Mouse (Mus musculus): ENCODE data around the gene Vsx1.

Vsx1 gene

DNA sequence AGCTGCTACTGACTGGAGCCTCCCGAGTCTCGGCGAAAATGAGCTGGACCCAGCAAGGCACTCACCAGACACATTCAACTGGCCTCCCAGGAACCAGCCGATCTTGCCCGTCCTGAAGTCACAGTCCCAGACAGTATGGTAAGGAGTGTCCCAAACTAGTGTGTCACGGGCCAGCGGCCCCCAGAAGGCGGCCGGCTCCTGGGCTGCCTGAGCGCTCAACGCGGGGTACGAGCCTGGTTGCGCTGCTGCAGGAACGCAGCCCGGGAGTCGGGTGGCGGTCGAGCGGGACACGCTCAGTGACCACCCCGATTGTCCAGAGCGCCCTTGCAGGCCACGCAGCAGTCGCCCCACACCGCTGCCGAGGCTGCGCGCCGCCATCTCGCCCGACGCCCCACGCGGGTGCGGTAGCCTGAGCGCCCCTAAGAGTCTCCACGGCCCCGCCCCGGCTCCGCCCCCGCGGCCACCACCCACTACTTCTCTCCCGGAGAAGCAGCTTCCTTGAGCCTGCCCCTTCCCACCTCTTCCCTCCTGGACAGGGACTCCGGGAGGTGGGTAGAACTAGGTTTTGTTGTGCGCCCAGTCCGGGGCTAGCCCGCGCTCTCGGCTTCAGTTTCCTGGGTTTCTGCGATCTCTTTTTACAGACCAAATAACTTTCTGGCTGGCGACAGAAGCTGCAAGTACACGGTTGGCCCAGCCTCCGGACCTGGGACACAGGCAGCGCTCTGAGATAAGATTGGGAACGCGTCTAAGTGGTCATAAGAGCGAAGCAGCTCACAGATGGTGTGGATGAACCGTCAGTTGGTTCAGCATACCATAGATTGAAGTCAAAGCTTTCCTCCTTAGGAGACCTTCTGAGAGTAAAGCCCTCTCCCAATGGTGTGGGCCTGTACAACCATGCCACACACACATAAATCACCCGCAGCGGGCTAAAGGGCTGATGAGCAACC, 21.1 kb downstream of the Vsx1 start, which contains the start of gene Acss1:
Gene Acss1, minus strand, starts transcription at position 681 of the 947 bp plus-strand sequence.
- intact Hi-C loops (cut with DNase I): no loop called here

DNA sequence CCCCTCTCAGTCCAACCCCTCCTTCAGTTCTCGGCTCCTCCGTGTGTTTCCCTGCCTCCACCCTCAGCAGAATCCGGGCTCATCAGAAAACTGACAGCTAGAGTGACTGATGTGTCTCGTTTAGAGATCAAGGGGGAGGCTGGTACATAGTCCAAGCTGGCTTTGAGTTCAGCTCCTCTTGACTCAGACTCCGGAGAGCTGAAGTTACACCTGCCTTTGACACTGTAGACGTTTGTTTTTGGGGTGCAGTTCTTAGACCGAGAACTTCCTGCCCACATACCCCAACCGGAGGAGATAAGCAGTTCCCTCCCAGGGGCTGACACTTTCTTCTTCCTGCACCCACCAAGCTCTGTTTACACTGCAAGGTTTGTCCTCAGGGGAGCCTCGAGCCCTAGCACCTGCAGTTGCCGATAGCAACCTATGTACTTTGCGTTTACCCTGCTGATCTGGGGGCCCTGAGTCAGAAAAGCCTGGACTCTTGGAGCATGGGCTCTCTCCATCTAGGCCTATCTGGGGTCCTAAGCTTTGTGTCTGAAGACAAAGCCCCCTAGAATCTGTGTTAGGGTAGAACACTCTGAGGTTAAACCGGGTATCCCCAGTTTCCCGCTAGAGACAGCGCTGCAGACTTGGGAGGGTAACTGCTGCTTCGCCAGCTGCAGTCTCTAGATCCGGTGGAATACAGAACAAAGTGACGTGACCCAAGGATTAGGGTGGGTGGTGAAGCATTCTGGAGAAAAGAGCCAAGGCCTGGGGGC, 21.9 kb downstream of the Vsx1 start:
- intact Hi-C loops (cut with DNase I): no loop called here

DNA sequence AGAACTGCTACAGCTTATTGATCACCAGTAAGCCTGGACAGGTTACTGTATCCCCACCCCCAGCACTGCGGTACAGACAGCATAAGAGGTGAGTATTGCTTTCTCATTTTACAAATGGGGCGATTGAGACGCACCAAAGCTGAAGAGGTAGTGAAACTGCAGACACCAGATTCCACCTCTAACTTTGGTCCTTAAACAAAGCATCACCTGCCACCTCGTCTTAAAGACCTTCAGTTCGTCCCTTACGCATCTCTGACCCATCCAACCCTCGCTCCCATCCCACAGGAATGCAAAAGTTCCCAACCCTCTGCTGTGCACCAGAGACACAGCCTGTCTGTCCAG, 22.5 kb downstream of the Vsx1 start:
- intact Hi-C loops (cut with DNase I): no loop called here

DNA sequence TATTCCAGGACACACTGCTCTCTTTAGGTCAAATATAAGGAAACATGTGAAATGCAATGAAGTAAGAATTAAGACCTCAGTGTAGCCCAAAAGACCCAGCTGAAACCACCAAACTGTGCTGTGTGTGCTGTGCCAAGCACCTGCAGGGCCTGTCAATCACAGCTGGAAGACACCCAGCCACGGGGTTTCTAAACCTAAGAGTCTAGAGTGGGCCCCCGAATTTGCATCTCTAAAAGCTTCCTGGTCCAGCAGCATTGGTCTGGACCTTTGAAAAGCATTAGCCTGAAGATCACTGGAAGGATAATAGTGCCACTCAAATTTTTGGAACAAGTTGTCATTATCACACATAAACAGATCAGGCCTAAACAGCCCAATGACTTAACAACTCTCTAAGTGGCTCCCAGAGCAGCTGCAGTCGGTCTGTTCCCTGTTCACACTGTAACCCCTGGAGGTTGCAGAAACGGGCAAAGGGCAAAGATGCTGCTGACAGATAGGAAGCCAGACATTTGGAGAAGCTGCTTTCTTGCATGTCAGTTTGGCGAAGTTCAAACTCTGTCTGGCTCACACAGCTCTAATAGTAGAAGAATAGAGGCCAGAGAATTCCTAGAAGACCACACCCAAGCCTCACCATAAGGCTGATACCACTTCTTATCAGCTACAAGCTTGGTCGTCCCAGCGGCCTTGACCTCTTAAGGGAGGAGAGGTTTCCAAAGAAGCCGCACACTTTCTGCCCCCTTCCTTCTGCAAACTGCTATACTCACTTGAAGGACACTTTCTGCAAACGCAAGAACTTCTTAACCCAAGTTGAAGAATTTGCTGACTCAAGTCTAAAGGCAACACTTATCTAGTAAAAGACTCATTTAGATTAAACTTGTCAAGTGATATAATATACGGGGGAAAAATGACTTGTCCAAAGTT, 23.4 kb downstream of the Vsx1 start:
- intact Hi-C loops (cut with DNase I): no loop called here

DNA sequence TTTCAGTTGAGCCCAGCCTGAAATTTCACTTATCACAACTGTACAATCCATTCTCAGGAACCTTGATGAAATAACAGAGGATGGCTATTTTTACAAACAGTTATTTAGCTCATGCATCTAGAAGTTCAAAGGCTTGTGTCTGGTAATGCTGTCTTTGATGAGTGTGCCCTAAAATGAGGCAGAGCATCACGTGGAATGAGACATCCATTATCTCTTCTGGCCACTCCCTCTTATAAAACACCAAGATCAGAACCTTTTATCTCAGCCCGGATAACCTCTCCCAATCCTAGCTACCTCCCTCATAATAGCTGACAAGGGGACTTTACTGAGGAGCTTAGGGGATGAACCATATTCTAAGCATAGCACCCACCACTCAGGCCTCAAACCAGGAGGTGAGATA, 24.2 kb downstream of the Vsx1 start:
- intact Hi-C loops (cut with DNase I): no loop called here

DNA sequence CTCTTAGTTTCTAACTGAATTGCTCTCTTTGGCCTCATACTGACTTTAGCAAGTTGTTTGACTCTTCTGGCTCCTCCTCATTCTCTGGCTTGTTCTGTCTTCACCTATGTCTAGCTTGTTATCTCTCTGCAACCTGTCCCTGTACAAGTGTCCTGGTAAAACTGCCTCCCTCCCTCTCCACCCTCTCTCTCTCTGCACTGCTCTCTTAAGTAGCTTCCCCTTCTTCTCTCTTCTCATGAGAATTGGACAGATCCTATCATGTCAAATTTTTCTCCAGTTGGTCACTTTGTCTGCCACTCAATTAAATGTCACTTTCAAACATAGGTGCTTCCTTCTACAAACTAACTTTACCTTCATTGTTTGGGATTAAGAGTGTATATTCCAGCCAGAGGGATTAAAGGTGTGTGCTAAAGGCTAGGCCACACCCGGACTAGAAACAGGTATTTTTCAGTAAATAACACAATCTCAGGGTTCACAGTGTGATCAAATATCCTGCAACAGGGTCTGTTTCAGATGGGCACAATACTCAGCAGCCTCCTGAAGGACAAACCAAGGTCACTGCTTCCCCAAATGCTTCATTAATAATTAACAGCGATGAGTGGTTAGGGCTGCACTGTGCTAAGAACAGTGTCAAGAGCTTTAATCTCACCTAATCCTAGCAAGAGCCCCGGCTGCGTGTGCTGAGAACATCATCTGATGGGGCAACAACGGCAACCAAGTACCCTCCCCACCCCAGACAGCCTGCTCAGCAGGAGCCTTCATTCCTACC, 24.8 kb downstream of the Vsx1 start:
- intact Hi-C loops (cut with DNase I): no loop called here

DNA sequence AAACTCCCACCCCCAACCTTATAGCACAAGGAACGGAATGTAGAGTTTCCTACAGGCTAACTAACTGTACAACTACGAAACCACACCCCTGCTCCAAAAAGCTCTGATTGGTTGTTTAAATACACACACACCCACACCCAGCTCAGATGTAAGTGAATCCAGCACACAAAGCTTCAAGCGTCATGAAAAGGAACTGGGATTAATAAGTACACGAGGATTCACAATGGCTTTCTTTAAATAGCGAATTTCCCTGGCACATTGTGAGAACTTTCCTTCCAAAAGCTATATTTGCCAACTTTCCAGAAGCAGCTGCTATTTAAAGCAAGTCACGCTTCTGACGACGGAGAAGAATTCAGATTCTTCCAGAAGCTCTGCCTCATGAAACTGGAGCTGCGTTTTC, 25.9 kb downstream of the Vsx1 start:
- intact Hi-C loops (cut with DNase I): no loop called here

DNA sequence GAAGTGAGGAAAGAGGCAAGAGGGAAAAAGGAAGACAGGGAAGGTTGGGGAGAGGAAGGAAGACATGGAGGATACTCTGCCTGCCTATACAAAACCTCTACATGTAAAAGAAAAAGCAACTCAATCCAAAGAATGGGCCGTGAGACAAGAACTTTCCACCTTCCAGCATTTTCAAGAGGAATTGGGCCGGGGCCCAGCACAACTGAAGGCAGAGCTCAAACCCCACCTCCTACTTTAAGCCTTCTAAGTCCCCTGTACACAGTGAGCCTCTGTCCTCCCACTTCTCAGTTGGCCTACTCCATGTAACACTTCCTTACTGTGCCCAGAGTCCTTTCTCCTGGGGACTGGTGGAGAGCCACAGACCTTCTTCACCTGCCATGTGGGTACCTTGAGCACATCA, 27.2 kb downstream of the Vsx1 start:
- intact Hi-C loops (cut with DNase I): no loop called here

DNA sequence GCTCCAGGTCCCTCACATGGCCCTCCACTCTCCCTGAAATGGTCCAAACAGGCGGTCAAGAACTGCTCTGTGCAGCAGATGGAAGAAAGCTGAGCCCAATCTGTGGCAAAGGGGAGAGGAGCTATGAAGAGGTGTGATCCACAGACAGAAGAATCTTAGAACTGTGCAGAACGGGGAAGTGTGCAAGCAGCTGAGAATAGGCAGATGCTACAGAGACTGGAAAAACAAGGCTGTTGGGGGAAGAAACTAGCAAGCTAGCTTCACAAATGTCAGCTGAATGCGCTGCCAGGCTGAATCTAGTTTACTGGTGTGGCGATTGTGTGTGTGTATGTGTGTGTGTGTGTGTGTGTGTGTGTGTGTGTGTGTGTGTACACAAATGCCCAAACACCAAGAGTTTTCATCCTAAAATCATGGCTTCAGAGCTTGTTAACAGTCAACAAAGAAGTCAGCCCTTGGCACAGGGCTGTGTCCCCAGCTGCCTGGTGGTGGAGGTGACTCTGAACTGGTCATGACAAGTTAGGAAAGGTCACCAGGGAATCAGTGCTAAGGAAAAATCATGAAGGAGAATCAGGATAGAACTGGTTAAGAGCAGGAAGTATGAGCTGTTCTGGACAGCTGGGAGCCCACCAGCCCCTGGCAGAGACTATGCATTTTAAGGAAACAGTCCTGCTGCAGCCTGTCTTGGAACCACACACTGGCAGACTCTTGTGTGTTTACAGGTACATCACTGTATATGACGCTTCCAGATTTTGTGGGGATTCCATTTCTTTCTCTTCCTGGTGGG, 28.3 kb downstream of the Vsx1 start:
- intact Hi-C loops (cut with DNase I): no loop called here

DNA sequence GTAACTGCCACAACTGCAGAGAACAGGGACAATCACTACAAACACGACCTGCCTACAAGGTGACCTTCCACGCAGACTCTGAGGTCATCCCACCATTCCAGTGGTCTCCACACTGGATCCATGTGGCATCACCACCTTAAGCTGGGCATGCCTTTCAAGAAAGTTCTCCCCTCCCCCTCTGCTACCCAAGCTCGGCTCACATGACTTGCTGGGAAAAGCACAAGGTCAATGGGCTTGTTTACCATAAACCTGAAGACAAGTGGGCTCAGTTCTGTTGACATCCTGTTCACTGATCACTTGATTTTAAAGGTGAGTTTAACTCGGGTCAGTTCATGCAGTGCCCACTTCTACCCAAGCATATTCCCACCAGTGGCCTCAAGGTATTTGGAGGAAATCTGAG, 29.1 kb downstream of the Vsx1 start:
- intact Hi-C loops (cut with DNase I): no loop called here

DNA sequence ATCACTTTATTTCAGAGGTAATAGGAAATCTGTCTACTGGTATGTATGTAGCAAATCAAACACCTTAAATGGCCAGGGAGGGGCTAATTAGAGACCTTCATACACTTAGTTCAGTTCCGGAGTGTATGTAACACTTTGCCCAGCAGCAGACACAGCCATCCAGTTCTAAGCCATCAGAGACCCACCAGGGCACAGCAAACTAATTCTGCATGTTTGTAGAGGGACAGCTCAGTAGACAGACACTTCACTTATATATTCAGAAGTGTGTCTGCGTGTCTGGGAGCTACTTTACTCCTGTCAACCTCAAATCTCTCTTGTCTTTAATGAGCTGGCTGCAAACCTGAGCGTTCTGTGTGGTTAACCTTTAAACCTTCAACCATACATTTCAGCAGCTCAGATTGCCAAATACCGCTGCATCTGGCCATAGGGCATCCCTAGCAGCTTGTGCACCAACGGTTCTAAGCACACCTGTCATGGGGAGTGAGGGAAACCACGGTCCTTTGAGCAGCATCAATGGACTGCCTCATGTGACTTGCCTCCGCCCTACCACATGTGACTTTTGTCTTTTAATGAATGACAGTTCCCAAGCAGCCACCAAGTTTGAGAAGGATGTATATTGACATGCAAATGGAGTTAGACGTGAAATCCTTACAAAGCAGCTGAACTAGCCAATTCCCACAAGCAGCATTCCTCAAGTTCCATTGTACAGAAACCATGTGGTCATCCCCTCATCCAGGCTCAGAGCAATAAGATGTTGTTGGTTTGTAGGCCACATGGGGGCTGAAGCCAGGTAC, 32.0 kb downstream of the Vsx1 start:
- intact Hi-C loops (cut with DNase I): no loop called here

DNA sequence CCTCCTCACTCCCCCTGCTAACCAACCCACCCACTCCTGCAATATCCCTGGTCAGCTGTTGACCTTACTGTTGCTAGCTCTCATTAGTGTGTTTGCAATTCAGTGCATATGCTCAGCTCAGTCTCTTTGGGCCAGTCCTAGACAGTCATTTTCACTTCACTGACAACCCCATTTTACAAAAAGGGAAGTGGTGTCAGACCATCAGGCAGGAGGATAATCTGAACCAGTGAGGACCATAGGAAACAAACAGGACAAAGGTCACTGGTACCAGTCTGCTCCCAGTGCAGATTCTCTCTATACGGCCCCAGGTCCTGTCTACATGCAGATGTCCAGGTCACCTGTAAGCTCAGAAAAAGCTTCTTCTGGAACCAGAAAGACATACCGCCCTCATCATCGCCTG, 33.0 kb downstream of the Vsx1 start:
- intact Hi-C loops (cut with DNase I): no loop called here

DNA sequence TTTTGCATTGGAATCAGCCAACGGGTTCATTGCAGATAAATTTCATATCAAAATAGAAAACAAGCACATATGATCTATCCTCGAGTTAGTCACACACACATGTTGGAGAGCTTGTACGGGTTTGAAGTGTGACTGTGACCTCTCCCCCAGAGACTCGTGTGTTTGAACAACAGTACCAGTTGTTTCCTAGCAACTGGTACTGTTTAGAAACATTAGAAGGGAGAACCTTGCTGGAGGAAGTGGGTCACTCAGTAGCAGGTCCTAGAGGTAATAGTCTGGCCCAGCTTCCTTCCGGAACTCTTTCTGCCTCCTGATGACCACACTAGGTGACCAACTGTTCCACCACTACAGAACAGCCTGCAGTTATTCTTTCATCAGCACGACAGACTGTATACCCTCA, 33.9 kb downstream of the Vsx1 start:
- intact Hi-C loops (cut with DNase I): no loop called here

DNA sequence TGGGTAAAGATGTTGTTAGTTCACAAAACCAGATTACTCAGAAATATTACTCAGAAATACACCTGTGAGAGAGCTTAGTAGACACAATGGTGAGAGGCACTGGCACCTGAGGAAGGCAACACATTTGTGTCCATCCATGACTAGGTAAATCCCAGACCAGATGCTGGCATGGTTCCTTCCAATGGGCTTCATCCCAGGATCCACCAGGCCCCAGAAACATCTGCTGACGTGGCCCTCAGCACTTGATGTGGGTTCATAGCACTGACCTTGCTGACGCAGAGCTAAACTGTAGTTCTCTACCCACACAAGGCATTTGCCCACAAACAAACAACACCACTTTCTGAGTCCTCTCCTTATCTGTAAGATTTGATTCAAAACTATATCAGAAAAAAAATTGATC, 34.3 kb downstream of the Vsx1 start:
- intact Hi-C loops (cut with DNase I): no loop called here

DNA sequence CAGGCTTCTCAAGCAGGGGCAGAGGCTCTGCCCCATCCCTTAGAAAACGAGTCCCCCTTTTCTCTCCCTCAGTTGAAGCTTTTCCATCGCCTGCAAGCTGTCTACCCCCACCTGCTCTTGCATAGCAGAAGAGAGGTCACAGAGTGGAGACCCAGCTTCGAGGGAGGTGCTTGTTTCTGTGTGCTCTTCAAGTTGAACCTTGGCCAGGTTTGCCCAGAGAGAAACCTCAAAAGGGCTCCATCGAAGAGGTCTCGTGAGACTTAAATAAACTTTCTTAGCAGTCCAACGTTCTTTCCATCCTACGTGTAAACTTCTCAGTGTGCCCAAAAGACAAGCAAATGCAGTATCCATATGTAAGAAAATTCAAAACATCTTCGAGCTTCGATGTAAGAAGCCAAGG, 37.8 kb downstream of the Vsx1 start:
- intact Hi-C loops (cut with DNase I): no loop called here

DNA sequence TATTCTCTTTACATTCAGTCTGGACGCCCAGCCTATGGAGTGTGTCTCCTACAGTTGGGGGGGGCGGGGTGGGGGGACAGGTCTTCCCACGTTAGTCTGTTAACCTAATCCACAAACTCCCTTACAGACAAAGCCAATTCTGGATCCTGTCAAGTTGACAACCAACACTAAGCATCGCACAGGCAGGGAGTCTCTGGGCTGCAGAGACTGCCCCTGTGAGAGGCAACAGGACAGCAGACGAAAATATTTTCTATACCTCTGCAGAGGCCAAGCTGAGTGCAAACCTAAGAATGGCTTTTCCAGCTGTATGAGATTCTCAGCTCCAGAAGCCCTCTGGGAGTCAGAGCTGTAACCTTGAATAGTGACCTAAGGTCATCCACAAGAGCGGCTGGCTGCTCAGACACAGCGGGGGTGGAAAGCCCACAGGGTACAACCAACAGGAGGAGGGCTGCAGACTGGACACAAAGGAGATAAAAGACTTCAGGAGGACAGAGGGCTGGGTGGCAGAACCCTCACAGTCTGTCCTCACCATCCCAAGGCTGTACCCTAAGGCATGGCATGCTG, 38.6 kb downstream of the Vsx1 start:
- intact Hi-C loops (cut with DNase I): no loop called here

DNA sequence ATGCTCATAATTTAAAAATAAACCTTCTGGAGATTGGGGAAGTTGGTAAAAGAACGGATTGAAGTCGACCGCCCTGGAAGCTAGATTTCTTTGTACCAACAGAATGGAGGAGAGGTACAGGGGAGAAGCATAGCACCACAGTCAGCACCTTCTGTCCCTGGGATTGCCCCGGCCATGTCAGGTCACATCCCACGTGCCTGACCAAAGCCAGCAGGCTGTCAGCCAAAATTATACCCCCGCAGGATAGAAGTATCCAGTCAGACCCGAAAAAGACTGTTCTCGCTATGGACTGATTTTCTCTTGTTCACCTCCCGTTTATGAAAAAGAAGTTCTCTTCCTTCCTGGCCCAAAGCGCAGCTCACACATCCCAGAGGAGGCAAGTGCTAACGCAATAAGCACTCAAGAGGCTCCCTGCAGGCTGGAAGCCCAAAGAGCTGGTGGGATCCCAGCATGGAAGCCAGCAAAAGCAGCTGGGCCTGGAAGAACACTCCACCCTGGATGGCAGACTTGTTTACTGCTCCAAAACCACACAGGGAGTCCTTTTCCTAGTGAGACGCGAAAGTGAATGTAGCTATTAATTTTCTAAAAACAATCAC, 40.8 kb downstream of the Vsx1 start:
- intact Hi-C loops (cut with DNase I): no loop called here

DNA sequence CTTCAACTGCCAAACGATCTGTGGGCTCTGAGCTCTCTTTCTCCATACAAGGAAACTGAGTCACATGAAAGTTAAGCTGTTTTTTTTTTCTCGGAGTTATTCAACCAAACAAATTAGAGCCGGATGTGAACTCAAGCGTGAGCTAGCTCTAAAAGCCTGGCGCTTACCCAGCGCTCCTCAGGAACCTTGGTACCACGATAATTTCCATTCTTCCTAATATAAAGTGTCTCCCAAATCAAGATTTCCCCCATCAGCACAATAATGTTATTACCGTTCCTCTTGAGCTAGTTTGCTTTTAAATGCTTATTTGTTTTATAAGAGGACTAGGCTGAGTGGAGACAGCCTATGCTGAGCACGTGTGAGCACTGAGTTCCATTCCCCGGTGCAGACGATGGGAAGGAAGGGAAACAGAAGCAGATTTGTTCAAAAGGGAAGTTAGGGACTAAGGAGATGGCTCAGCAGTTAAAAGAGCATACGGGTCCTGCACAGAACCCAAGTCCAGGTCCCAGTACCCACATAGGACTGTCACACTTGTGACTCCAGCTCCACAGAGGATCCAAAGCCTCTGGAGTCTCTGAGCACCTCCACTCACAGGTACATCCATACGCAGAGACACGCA, 41.4 kb downstream of the Vsx1 start:
- intact Hi-C loops (cut with DNase I): no loop called here

Data from adrenal gland (tissue).